Mouse (Mus musculus): Measurements from ENCODE around the gene Sf3a3. TPM values are rescaled to one million over a fixed set of nuclear protein-coding genes. Genes with fewer than 3 reads are reported as not detected.

Sf3a3 gene
- total and polyA plus RNA-seq, 3 experiments, result 127 to 295 (median 144) TPM

DNA sequence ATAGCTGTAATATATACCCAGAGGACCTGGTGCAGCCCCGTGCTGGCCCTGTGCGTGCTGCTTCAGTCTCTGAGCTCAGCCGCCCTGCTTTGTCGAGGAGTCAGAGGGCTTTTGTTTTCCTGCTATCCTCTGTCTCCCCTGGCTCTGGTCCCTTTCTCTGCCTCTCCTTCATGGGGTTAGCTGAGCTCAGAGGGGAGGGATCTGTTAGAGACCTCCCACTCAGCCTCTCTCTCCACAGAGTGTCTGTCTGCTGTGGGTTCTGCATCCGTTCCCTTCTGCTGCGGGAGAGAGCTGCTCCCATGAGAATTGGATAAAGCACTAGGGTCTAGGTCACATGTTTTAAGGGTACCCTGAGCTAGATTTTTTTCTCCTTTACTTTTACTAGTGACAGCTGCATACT, 11.5 kb downstream of the Sf3a3 start:
- Histone ChIP-seq H3K9ac (ENCODE audit: control insufficient read depth, low read depth, low read length, poor library complexity, severe bottlenecking) (no peak overlapping the region), H3K27me3 (ENCODE audit: control insufficient read depth in 1 of 2, insufficient read depth in 2 of 2, low read length in 2 of 2) (no peaks in the 10 kb centered on the region), H3K4me3 (ENCODE audit: control insufficient read depth in 1 of 2, insufficient read depth in 1 of 2, low read depth in 2 of 2, low read length in 2 of 2) (no peak overlapping the region), H3K27ac (ENCODE audit: control insufficient read depth, low read depth, low read length) (no peak overlapping the region), H3K4me1 (ENCODE audit: control insufficient read depth in 1 of 2, insufficient read depth in 2 of 2, low read length in 2 of 2) (no peaks in the 10 kb centered on the region), H3K36me3 (ENCODE audit: control insufficient read depth in 1 of 2, insufficient read depth in 2 of 2, low read length in 2 of 2) (peaks cover 0 to 33% of the 10 kb centered on the region in 2 experiments; a peak in 2 of 4 replicates), H3K9me3 (replicated peaks; ENCODE audit: insufficient read depth, low read length) (no peaks in the 10 kb centered on the region), H3K79me2 (ENCODE audit: control insufficient read depth, insufficient read depth, low read length, poor library complexity) (no peaks in the 10 kb centered on the region)
- DNase-seq (ENCODE audit: low read depth, low spot score), result no peak
- TF ChIP-seq TAL1 (IDR thresholded peaks at IDR 0.05; ENCODE audit: low read length) (no peak), MAZ (IDR thresholded peaks at IDR 0.05; ENCODE audit: low read depth, low read length) (no peak), ZC3H11A (IDR thresholded peaks at IDR 0.05; ENCODE audit: low read depth, low read length) (no peak), ELF1 (IDR thresholded peaks at IDR 0.05; ENCODE audit: low read depth, low read length) (no peak), KAT2A (conservative IDR thresholded peaks at IDR 0.05; ENCODE audit: low read depth, low read length) (no peak)

- Histone ChIP-seq H3K27ac (ENCODE audit: control insufficient read depth, low read depth, low read length) (no peak overlapping the region), H3K4me3 (ENCODE audit: control insufficient read depth in 1 of 2, insufficient read depth in 1 of 2, low read depth in 2 of 2, low read length in 2 of 2) (no peak overlapping the region), H3K36me3 (ENCODE audit: control insufficient read depth in 1 of 2, insufficient read depth in 2 of 2, low read length in 2 of 2) (no peaks in the 10 kb centered on the region; a peak in 2 of 4 replicates), H3K27me3 (ENCODE audit: control insufficient read depth in 1 of 2, insufficient read depth in 2 of 2, low read length in 2 of 2) (no peaks in the 10 kb centered on the region), H3K9me3 (replicated peaks; ENCODE audit: insufficient read depth, low read length) (no peaks in the 10 kb centered on the region), H3K9ac (ENCODE audit: control insufficient read depth, low read depth, low read length, poor library complexity, severe bottlenecking) (no peak overlapping the region), H3K79me2 (ENCODE audit: control insufficient read depth, insufficient read depth, low read length, poor library complexity) (no peaks in the 10 kb centered on the region), H3K4me1 (ENCODE audit: control insufficient read depth in 1 of 2, insufficient read depth in 2 of 2, low read length in 2 of 2) (peaks cover 0 to 2% of the 10 kb centered on the region in 2 experiments; a peak in 1 of 4 replicates)
- DNase-seq (ENCODE audit: low read depth, low spot score), result no peak
- TF ChIP-seq ZC3H11A (IDR thresholded peaks at IDR 0.05; ENCODE audit: low read depth, low read length) (no peak), USF2 (IDR thresholded peaks at IDR 0.05; ENCODE audit: borderline replicate concordance in 1 of 2, insufficient read depth in 1 of 2, low read depth in 1 of 2, low read length in 2 of 2) (no peak), MYC (IDR thresholded peaks at IDR 0.05; ENCODE audit: low read depth, low read length) (no peak), RCOR1 (IDR thresholded peaks at IDR 0.05; ENCODE audit: low read depth, low read length) (no peak), MAX (IDR thresholded peaks at IDR 0.05; ENCODE audit: low read length) (no peak), ETS1 (IDR thresholded peaks at IDR 0.05; ENCODE audit: low read depth, low read length) (no peak), POLR2A (IDR thresholded peaks at IDR 0.05; ENCODE audit: control insufficient read depth in 1 of 2, insufficient read depth in 1 of 2, low read depth in 1 of 2, low read length in 2 of 2, poor library complexity in 1 of 2) (no peak), TAL1 (IDR thresholded peaks at IDR 0.05; ENCODE audit: low read length) (no peak), MAZ (IDR thresholded peaks at IDR 0.05; ENCODE audit: low read depth, low read length) (no peak), MEF2A (IDR thresholded peaks at IDR 0.05; ENCODE audit: extremely low read depth, insufficient replicate concordance, low read depth, low read length, poor library complexity, severe bottlenecking) (no peak), ZNF384 (IDR thresholded peaks at IDR 0.05; ENCODE audit: low read depth, low read length) (no peak), EP300 (IDR thresholded peaks at IDR 0.05; ENCODE audit: low read depth in 1 of 2, low read length in 2 of 2) (no peak), TBP (IDR thresholded peaks at IDR 0.05; ENCODE audit: low read depth, low read length) (no peak), BHLHE40 (IDR thresholded peaks at IDR 0.05; ENCODE audit: borderline replicate concordance, low read depth, low read length) (no peak), UBTF (IDR thresholded peaks at IDR 0.05; ENCODE audit: borderline replicate concordance, insufficient read depth, low read depth, low read length) (no peak), SIN3A (IDR thresholded peaks at IDR 0.05; ENCODE audit: low read length) (no peak), NRF1 (IDR thresholded peaks at IDR 0.05; ENCODE audit: insufficient read depth, low read depth, low read length, poor library complexity, severe bottlenecking) (no peak), E2F4 (IDR thresholded peaks at IDR 0.05; ENCODE audit: borderline replicate concordance, low read depth, low read length) (no peak), POLR2AphosphoS5 (IDR thresholded peaks at IDR 0.05; ENCODE audit: borderline replicate concordance, low read depth, low read length) (no peak)
These were observed 22.4 kb downstream of the Sf3a3 start for GRCm38 (mm10) chr4:124736952-124737351.

Data from MEL (cell line).